9 mouse cellular contexts compared by ENCODE assay signal in genomic region chrX:94197789-94198188, GRCm38 (mm10). TPM values are rescaled to one million over a fixed set of nuclear protein-coding genes. Genes with fewer than 3 reads are reported as not detected.
A peak's percentile ranks its signal among the peaks of the same experiment; 100 is the strongest.
DNase-seq lines count a peak whose midpoint lies in the region; ATAC-seq and TF ChIP-seq lines count a peak whose summit lies in the region.
"Had no signal": no experiment of that assay in that cellular context is flagged by ENCODE, and none has a peak within 500 bp of the region (broad histone marks: within the 10 kb centered on the region; RNA-seq: fewer than 3 reads in every experiment).

No protein-coding gene starts in this region.

- no peaks in the 10 kb centered on the region for H3K27me3 ChIP-seq in Patski
- H3K27me3 ChIP-seq in forebrain, embryonic 15.5 days: no peaks in the 10 kb centered on the region
- H3K27me3 ChIP-seq: neural tube, embryonic 12.5 days had no signal

- CTCF ChIA-PET in Patski (lab: Charles Lee): interaction anchor here (1.2 to 2.1 kb wide), 3 partner anchors 11 to 14 kb away, joined by 3 to 12 read pairs (median 4); partner anchors contain the start of gene Eif2s3x

- in situ Hi-C loops in Patski (cut with MboI; ENCODE audit: low pct_unique_long_range_greater_than_20kb): no loop called here

- H3K4me3 ChIP-seq in left cerebral cortex, adult 2 months: no peak overlapping the region
- no peak overlapping the region for H3K4me3 ChIP-seq in forebrain, embryonic 15.5 days
- H3K4me3 ChIP-seq: neural tube, embryonic 12.5 days had no signal

- H3K27ac ChIP-seq in left cerebral cortex, adult 2 months: no peak overlapping the region
- no peak overlapping the region for H3K27ac ChIP-seq in forebrain, embryonic 15.5 days (replicated peaks)
- H3K27ac ChIP-seq: neural tube, embryonic 12.5 days had no signal

- TF ChIP-seq CTCF in left cerebral cortex, adult 2 months (IDR thresholded peaks at IDR 0.05): peak; percentile 82
- TF ChIP-seq CTCF in Patski (IDR thresholded peaks at IDR 0.05): peak; percentile 79

- H3K36me3 ChIP-seq in forebrain, embryonic 15.5 days: peaks cover 79% of the 10 kb centered on the region

- WGBS in forebrain, embryonic 15.5 days: 85% methylated on average over 5 of the region's 5 CpGs

- H3K4me2 ChIP-seq in forebrain, embryonic 15.5 days (replicated peaks): no peak overlapping the region
- H3K4me2 ChIP-seq: neural tube, embryonic 12.5 days had no signal

- intact Hi-C loops in left cerebral cortex, adult 2 months (cut with DNase I): no loop called here

- no peak for ATAC-seq in Patski
- no peak for ATAC-seq in forebrain, embryonic 15.5 days (replicated peaks)

- H3K9me3 ChIP-seq in forebrain, embryonic 15.5 days: no peaks in the 10 kb centered on the region
- H3K9me3 ChIP-seq: neural tube, embryonic 12.5 days had no signal

- no peaks in the 10 kb centered on the region for H3K4me1 ChIP-seq in forebrain, embryonic 15.5 days
- H3K4me1 ChIP-seq: neural tube, embryonic 12.5 days had no signal

- no peak overlapping the region for H3K9ac ChIP-seq in forebrain, embryonic 15.5 days (replicated peaks)
- H3K9ac ChIP-seq: neural tube, embryonic 12.5 days had no signal

- DNase-seq in cerebellum, postnatal 25 days: peak; percentile 12 to 63
- DNase-seq in cerebellum, adult 9-11 months: no peak
- peak in 1 of 2 experiments; percentile 45 for DNase-seq in left cerebral cortex, adult 2 months (ENCODE audit: extremely low spot score in 1 of 2, low spot score in 2 of 2)
- DNase-seq in left cerebral cortex, adult 11 months (ENCODE audit: low spot score): no peak
- no peak for DNase-seq in Patski (ENCODE audit: low read depth, low spot score)
- peak; percentile 3 for DNase-seq in lung, postnatal 10 days
- DNase-seq in thymus, postnatal 36 days: peak; percentile 35 to 62

- POLR2A ChIA-PET in Patski (lab: Charles Lee): no interaction called here

RNA-seq across cellular contexts. Expression of gene Eif2s3x, which starts 14.9 kb away (rescaled TPM):
- total RNA-seq in left cerebral cortex, adult 2 months (2021): 100 to 1,000 TPM in 1 of 2 experiments, 10 to 100 TPM in 1; 99.9 to 153 TPM
- 117 TPM for polyA plus RNA-seq in Patski (2021)
- 106 and 107 TPM in 2 replicates for polyA plus RNA-seq in forebrain, embryonic 15.5 days (2015; fragmentation: Nextera tagmentation; extraction: Ambion mirVana)

RNA-seq across cellular contexts. Expression of gene Klhl15, which starts 36.6 kb away (rescaled TPM):
- 10 to 100 TPM; 28.5 to 30.9 TPM for total RNA-seq in left cerebral cortex, adult 2 months (2021)
- polyA plus RNA-seq in Patski (2021): 6.5 TPM
- 9.5 TPM in 2 replicates for polyA plus RNA-seq in forebrain, embryonic 15.5 days (2015; fragmentation: Nextera tagmentation; extraction: Ambion mirVana)

Comparison
In these comparisons a context has a peak if more than half of its experiments do, and no peak if none do; other contexts are left out.
1. DNase-seq: peak in cerebellum, postnatal 25 days (2 of 2), lung, postnatal 10 days (single experiment) and thymus, postnatal 36 days (2 of 2); none in cerebellum, adult 9-11 months (single experiment), left cerebral cortex, adult 11 months (single experiment) and Patski (single experiment).